Mouse (Mus musculus): ENCODE results near the gene Rtkn2.

- TF ChIP-seq POLR2A (IDR thresholded peaks at IDR 0.05; ENCODE audit: borderline replicate concordance, insufficient read depth, low read length): no peak
- no peak for TF ChIP-seq CTCF (IDR thresholded peaks at IDR 0.05; ENCODE audit: borderline replicate concordance, insufficient read depth, low read depth, low read length)
Observed at GRCm38 (mm10) chr10:68090544-68090943, 111.2 kb downstream of the Rtkn2 start.

All from cerebellum, adult 2 months (tissue).